Mouse (Mus musculus): Measurements from ENCODE around the gene Oas3.

Oas3 gene

DNA sequence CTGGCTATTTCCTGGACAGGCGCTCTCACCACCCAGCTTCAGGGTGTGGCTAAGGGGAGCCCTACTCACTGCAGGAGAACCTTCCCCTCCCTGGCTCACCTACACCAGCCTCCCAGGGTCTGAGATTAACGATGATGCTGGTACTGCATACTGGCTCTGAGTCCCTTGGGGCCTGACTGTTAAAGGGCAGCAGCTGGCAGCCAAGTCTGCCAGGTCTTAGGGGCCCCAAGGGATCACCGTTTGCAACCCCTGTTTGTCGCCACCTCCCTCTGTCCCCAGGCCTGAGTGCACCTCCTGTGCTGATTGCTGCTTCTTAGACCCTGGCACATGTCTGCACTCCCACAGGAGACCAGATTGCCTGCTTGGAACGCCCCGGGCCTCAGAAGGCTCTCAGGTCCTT is 73.0 kb downstream of the Oas3 start:
- DNase-seq (ENCODE audit: low read depth in 2 of 2, low spot score in 2 of 2), result no peak

DNA sequence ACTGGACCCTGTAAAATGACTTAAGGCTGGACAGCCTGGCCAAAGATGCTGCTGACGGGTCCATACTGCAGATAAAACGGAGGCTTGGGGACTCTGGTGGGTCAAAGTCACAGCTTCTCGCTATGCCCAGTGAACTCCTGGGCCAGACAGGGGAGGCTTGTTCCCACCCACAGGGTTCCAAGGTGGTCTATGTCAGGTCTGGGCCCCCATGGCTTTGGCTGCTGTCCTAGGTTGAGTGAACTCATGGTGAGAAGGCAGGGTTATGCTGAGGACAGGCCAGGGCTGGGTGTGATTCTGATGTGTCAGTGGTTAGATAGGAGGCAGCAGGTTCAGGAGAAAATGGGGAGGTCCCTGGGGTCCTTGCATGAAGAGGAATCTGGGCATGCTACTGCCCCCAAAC is 73.8 kb downstream of the Oas3 start:
- DNase-seq (ENCODE audit: low read depth in 2 of 2, low spot score in 2 of 2), result no peak
